Mouse (Mus musculus): ENCODE measurements at regions not wholly inside any gene's neighbourhood (a gene's known extent, or its start where the extent isn't known, plus 50 kb on each side); places are given as distances from the start of the nearest gene placed in this dataset.

- Histone ChIP-seq H3K27me3 (ENCODE audit: control insufficient read depth, insufficient read depth, low read length) (no peaks in the 10 kb centered on the region), H3K4me3 (ENCODE audit: low read depth, low read length) (no peak overlapping the region), H3K36me3 (ENCODE audit: control insufficient read depth, insufficient read depth, low read length) (no peaks in the 10 kb centered on the region), H3K9me3 (ENCODE audit: control insufficient read depth, low read length) (no peaks in the 10 kb centered on the region), H3K27ac (replicated peaks) (no peak overlapping the region), H3K4me2 (replicated peaks; ENCODE audit: low read depth) (no peak overlapping the region), H3K4me1 (replicated peaks; ENCODE audit: control insufficient read depth, insufficient read depth) (no peaks in the 10 kb centered on the region), H3K9ac (ENCODE audit: low read length) (no peak overlapping the region)
- ATAC-seq (ENCODE audit: low FRiP score, low TSS enrichment): peak; percentile 43; the same call in 1 of the 2 replicates
- WGBS: 31% methylated on average over 12 of the region's 12 CpGs
- TF ChIP-seq EP300 (optimal IDR thresholded peaks at IDR 0.05) (no peak), CTCF (IDR thresholded peaks at IDR 0.05; ENCODE audit: low read depth) (peak; percentile 56)
- DNase-seq (ENCODE audit: low spot score): peak; percentile 65
Measured at GRCm38 (mm10) chr17:66233451-66233951, 110.2 kb downstream of the Ddx11 start.

GRCm38 (mm10) chr17:66234432-66234831 is 111.1 kb downstream of the Ddx11 start:
- WGBS: 75% methylated on average over 19 of the region's 19 CpGs
- Histone ChIP-seq H3K4me2 (replicated peaks; ENCODE audit: low read depth) (no peak overlapping the region), H3K9ac (ENCODE audit: low read length) (no peak overlapping the region), H3K27ac (replicated peaks) (no peak overlapping the region), H3K4me3 (ENCODE audit: low read depth, low read length) (no peak overlapping the region), H3K36me3 (ENCODE audit: control insufficient read depth, insufficient read depth, low read length) (no peaks in the 10 kb centered on the region), H3K27me3 (ENCODE audit: control insufficient read depth, insufficient read depth, low read length) (no peaks in the 10 kb centered on the region), H3K4me1 (replicated peaks; ENCODE audit: control insufficient read depth, insufficient read depth) (no peaks in the 10 kb centered on the region), H3K9me3 (ENCODE audit: control insufficient read depth, low read length) (no peaks in the 10 kb centered on the region)
- ATAC-seq (ENCODE audit: low FRiP score, low TSS enrichment) (no peak), DNase-seq (ENCODE audit: low spot score) (no peak)
- TF ChIP-seq CTCF (IDR thresholded peaks at IDR 0.05; ENCODE audit: low read depth): no peak
- TF ChIP-seq EP300 (optimal IDR thresholded peaks at IDR 0.05): no peak

GRCm38 (mm10) chr17:66235096-66235805 is 111.9 kb downstream of the Ddx11 start:
- WGBS: 3% methylated on average over 19 of the region's 19 CpGs
- Histone ChIP-seq H3K27ac (replicated peaks) (no peak overlapping the region), H3K36me3 (ENCODE audit: control insufficient read depth, insufficient read depth, low read length) (no peaks in the 10 kb centered on the region), H3K9me3 (ENCODE audit: control insufficient read depth, low read length) (no peaks in the 10 kb centered on the region), H3K4me3 (ENCODE audit: low read depth, low read length) (no peak overlapping the region), H3K9ac (ENCODE audit: low read length) (no peak overlapping the region), H3K4me1 (replicated peaks; ENCODE audit: control insufficient read depth, insufficient read depth) (no peaks in the 10 kb centered on the region), H3K27me3 (ENCODE audit: control insufficient read depth, insufficient read depth, low read length) (no peaks in the 10 kb centered on the region), H3K4me2 (replicated peaks; ENCODE audit: low read depth) (peak overlapping the region; percentile 29)
- DNase-seq (ENCODE audit: low spot score) (peak; percentile 90), ATAC-seq (ENCODE audit: low FRiP score, low TSS enrichment) (peak; percentile 74)
- TF ChIP-seq CTCF (IDR thresholded peaks at IDR 0.05; ENCODE audit: low read depth) (peak; percentile 98), EP300 (optimal IDR thresholded peaks at IDR 0.05) (no peak)

- 64% methylated on average over 15 of the region's 15 CpGs for WGBS
- no peaks in the 10 kb centered on the region for H3K27me3 ChIP-seq (ENCODE audit: control insufficient read depth, insufficient read depth, low read length)
- no peaks in the 10 kb centered on the region for H3K4me1 ChIP-seq (replicated peaks; ENCODE audit: control insufficient read depth, insufficient read depth)
- ATAC-seq (ENCODE audit: low FRiP score, low TSS enrichment) (no peak), DNase-seq (ENCODE audit: low spot score) (no peak)
- peak overlapping the region; percentile 29; the same call in 1 of the 2 replicates for H3K4me2 ChIP-seq (replicated peaks; ENCODE audit: low read depth)
- H3K36me3 ChIP-seq (ENCODE audit: control insufficient read depth, insufficient read depth, low read length): no peaks in the 10 kb centered on the region
- no peak overlapping the region for H3K4me3 ChIP-seq (ENCODE audit: low read depth, low read length)
- no peak overlapping the region for H3K9ac ChIP-seq (ENCODE audit: low read length)
- no peaks in the 10 kb centered on the region for H3K9me3 ChIP-seq (ENCODE audit: control insufficient read depth, low read length)
- H3K27ac ChIP-seq (replicated peaks): no peak overlapping the region
- TF ChIP-seq CTCF (IDR thresholded peaks at IDR 0.05; ENCODE audit: low read depth) (no peak), EP300 (optimal IDR thresholded peaks at IDR 0.05) (no peak)
Measured at GRCm38 (mm10) chr17:66235806-66236335, 112.6 kb downstream of the Ddx11 start.

- TF ChIP-seq CTCF (IDR thresholded peaks at IDR 0.05; ENCODE audit: low read depth) (no peak), EP300 (optimal IDR thresholded peaks at IDR 0.05) (no peak)
- ATAC-seq (ENCODE audit: low FRiP score, low TSS enrichment) (0 out of 2 replicates have a peak, but pooled peaks have one; percentile 15), DNase-seq (ENCODE audit: low spot score) (peak; percentile 55)
- no peaks in the 10 kb centered on the region for H3K9me3 ChIP-seq (ENCODE audit: control insufficient read depth, low read length)
- no peak overlapping the region for H3K9ac ChIP-seq (ENCODE audit: low read length)
- 18% methylated on average over 9 of the region's 9 CpGs for WGBS
- H3K4me1 ChIP-seq (replicated peaks; ENCODE audit: control insufficient read depth, insufficient read depth): no peaks in the 10 kb centered on the region
- H3K4me2 ChIP-seq (replicated peaks; ENCODE audit: low read depth): peak overlapping the region; percentile 25
- no peaks in the 10 kb centered on the region for H3K36me3 ChIP-seq (ENCODE audit: control insufficient read depth, insufficient read depth, low read length)
- no peaks in the 10 kb centered on the region for H3K27me3 ChIP-seq (ENCODE audit: control insufficient read depth, insufficient read depth, low read length)
- peak overlapping the region; percentile 8; the same call in 1 of the 2 replicates for H3K4me3 ChIP-seq (ENCODE audit: low read depth, low read length)
- no peak overlapping the region for H3K27ac ChIP-seq (replicated peaks)
Measured at GRCm38 (mm10) chr17:66241868-66242622, 118.7 kb downstream of the Ddx11 start.
